ENCODE assay signal across 17 mouse cellular contexts in genomic region chr5:74816523-74816922, GRCm38 (mm10).
DNase-seq lines count a peak whose midpoint lies in the region; ATAC-seq and TF ChIP-seq lines count a peak whose summit lies in the region.
"Had no signal": no experiment of that assay in that cellular context is flagged by ENCODE, and none has a peak within 500 bp of the region (broad histone marks: within the 10 kb centered on the region; RNA-seq: fewer than 3 reads in every experiment).

No protein-coding gene starts in this region.

- TF ChIP-seq POLR2A in heart, adult 2 months (IDR thresholded peaks at IDR 0.05; ENCODE audit: insufficient read depth, low read depth, low read length): no peak

- WGBS in kidney, embryonic 14.5 days: 28% methylated on average over 5 of the region's 5 CpGs
- 63% methylated on average over 5 of the region's 5 CpGs for WGBS in heart, adult 2 months

- no peaks in the 10 kb centered on the region for H3K9me3 ChIP-seq in kidney, embryonic 14.5 days (ENCODE audit: control insufficient read depth, low read length)
- H3K9me3 ChIP-seq: embryonic facial prominence, embryonic 13.5 days; forebrain, embryonic 15.5 days; stomach, embryonic 15.5 days had no signal

- no peak for TF ChIP-seq CTCF in heart, adult 2 months (IDR thresholded peaks at IDR 0.05)

- no peaks in the 10 kb centered on the region for H3K4me1 ChIP-seq in kidney, embryonic 14.5 days (ENCODE audit: control insufficient read depth, insufficient read depth, low read length)
- no peaks in the 10 kb centered on the region for H3K4me1 ChIP-seq in heart, adult 2 months (ENCODE audit: control insufficient read depth, insufficient read depth, low read length)
- H3K4me1 ChIP-seq: forebrain, embryonic 15.5 days; stomach, embryonic 15.5 days had no signal

- no peak overlapping the region for H3K9ac ChIP-seq in kidney, embryonic 14.5 days (ENCODE audit: low read depth, low read length)
- H3K9ac ChIP-seq in heart, adult 2 months (ENCODE audit: low read depth, low read length): no peak overlapping the region
- H3K9ac ChIP-seq: embryonic facial prominence, embryonic 13.5 days; forebrain, embryonic 15.5 days; hindbrain, embryonic 14.5 days; stomach, embryonic 15.5 days had no signal

- H3K27me3 ChIP-seq in kidney, embryonic 14.5 days (ENCODE audit: control insufficient read depth, insufficient read depth, low read length): no peaks in the 10 kb centered on the region
- no peaks in the 10 kb centered on the region for H3K27me3 ChIP-seq in heart, adult 2 months (ENCODE audit: control insufficient read depth, insufficient read depth, low read length)
- H3K27me3 ChIP-seq: embryonic facial prominence, embryonic 13.5 days; forebrain, embryonic 15.5 days; stomach, embryonic 15.5 days had no signal

- H3K27ac ChIP-seq in kidney, embryonic 14.5 days (ENCODE audit: low read depth, low read length): no peak overlapping the region
- H3K27ac ChIP-seq in heart, adult 2 months: no peak overlapping the region
- H3K27ac ChIP-seq: embryonic facial prominence, embryonic 13.5 days; forebrain, embryonic 15.5 days; hindbrain, embryonic 14.5 days; layer of hippocampus, adult 2 months; stomach, embryonic 15.5 days had no signal

- H3K79me2 ChIP-seq in heart, adult 2 months (replicated peaks; ENCODE audit: control insufficient read depth, insufficient read depth, low read length): no peaks in the 10 kb centered on the region

- intact Hi-C loops in heart, adult 2 months (cut with DNase I): no loop called here

- TF ChIP-seq EP300 in heart, adult 2 months (IDR thresholded peaks at IDR 0.05; ENCODE audit: insufficient read depth, low read depth, low read length): no peak

- no peak overlapping the region for H3K4me3 ChIP-seq in kidney, embryonic 14.5 days (ENCODE audit: low read length)
- no peak overlapping the region for H3K4me3 ChIP-seq in heart, adult 2 months
- H3K4me3 ChIP-seq: embryonic facial prominence, embryonic 13.5 days; forebrain, embryonic 15.5 days; layer of hippocampus, adult 2 months; stomach, embryonic 15.5 days had no signal

- no peak overlapping the region for H3K4me2 ChIP-seq in kidney, embryonic 14.5 days (replicated peaks; ENCODE audit: low read depth, low read length)
- H3K4me2 ChIP-seq: embryonic facial prominence, embryonic 13.5 days; forebrain, embryonic 15.5 days; hindbrain, embryonic 14.5 days; stomach, embryonic 15.5 days had no signal

- ATAC-seq in kidney, embryonic 14.5 days (ENCODE audit: low FRiP score, low TSS enrichment): no peak
- ATAC-seq in cerebellum, adult (ENCODE audit: insufficient number of reproducible peaks, low FRiP score, low TSS enrichment): no peak
- ATAC-seq: activated CD4-positive, CD25-positive, alpha-beta regulatory T cell, adult 4 months; forebrain, embryonic 15.5 days had no signal

- DNase-seq in kidney, adult 18-20 months: peak; percentile 47
- peak; percentile 23 for DNase-seq in adrenal gland, postnatal 25 days
- DNase-seq in kidney, postnatal 36 days: peak; percentile 44 to 66
- DNase-seq in lung, postnatal 25 days (ENCODE audit: low spot score): peak; percentile 53
- DNase-seq in heart, adult 2 months: no peak
- DNase-seq in cerebellum, postnatal 14 days: no peak
- DNase-seq: cerebellum, adult 11-12 months; liver; right cerebral cortex, postnatal 14 days had no signal

- no peaks in the 10 kb centered on the region for H3K36me3 ChIP-seq in kidney, embryonic 14.5 days (ENCODE audit: control insufficient read depth, insufficient read depth, low read length)
- H3K36me3 ChIP-seq in heart, adult 2 months (ENCODE audit: control insufficient read depth, insufficient read depth, low read length): no peaks in the 10 kb centered on the region
- H3K36me3 ChIP-seq: embryonic facial prominence, embryonic 13.5 days; forebrain, embryonic 15.5 days; stomach, embryonic 15.5 days had no signal

Comparison
In these comparisons a context has a peak if more than half of its experiments do, and no peak if none do; other contexts are left out.
1. DNase-seq: peak in kidney, adult 18-20 months (single experiment), adrenal gland, postnatal 25 days (single experiment), kidney, postnatal 36 days (2 of 2) and lung, postnatal 25 days (single experiment); none in heart, adult 2 months (0 of 2) and cerebellum, postnatal 14 days (0 of 2).